16 mouse cellular contexts compared by ENCODE assay signal in the genomic region with DNA sequence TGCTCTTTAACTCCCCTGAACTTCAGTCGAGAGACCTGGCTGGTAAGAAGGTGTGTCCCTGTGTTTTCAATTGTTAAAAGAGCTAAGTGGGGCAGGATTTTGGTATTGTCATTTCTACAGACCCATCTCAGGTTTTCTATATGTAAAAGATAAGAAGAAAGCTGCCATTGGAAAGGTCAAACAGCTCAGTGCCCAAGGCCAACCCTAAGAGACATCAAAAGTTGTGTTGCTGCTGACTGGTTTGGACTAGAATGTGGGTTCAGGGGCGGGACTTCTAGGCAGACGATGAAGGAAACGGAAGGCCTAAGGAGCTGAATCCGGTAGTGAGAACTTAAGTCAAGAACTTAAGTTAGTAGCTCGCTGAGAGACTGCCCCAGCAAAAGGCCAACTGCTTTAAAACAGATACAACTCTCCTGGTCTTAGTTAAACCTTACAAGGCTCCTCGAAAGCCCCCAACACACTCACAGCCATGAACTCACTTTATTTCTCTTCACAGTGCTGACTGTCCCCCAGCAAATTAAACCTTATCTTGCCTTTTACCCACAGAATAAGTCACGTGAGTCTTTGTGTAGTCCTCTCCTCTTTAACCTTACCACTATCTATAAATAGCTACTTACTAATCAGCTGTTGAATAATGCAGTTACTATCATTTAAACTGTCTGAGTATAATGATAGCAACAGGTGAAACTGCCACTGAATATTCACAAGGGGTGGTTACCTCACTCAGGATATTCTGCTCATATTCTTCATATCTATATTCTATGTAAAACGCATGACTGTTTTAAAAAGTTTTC.
DNase-seq lines count a peak whose midpoint lies in the region; ATAC-seq and TF ChIP-seq lines count a peak whose summit lies in the region.
"Had no signal": no experiment of that assay in that cellular context is flagged by ENCODE, and none has a peak within 500 bp of the region (broad histone marks: within the 10 kb centered on the region; RNA-seq: fewer than 3 reads in every experiment).

No protein-coding gene starts in this region.

- DNase-seq in heart, embryonic 10.5 days (ENCODE audit: low spot score): no peak
- peak; percentile 36 for DNase-seq in 416B (ENCODE audit: low read depth)
- DNase-seq in hindbrain, embryonic 10.5 days (ENCODE audit: low spot score): no peak
- DNase-seq in lung, postnatal 36 days: no peak
- DNase-seq: cerebellum, adult 2 months; forebrain, postnatal 0 days; gastrocnemius, postnatal 14 days; right cerebral cortex, postnatal 25 days had no signal

- no peak for TF ChIP-seq CTCF in ES-Bruce4 (IDR thresholded peaks at IDR 0.05; ENCODE audit: low read depth, low read length)

- peaks cover 44% of the 10 kb centered on the region for H3K4me1 ChIP-seq in heart, embryonic 10.5 days
- H3K4me1 ChIP-seq in heart, embryonic 11.5 days (ENCODE audit: control insufficient read depth, insufficient read depth, low read length): peaks cover 23% of the 10 kb centered on the region
- peaks cover 2% of the 10 kb centered on the region for H3K4me1 ChIP-seq in ES-Bruce4 (ENCODE audit: control insufficient read depth, insufficient read depth, low read length)
- peaks cover 17% of the 10 kb centered on the region for H3K4me1 ChIP-seq in hindbrain, embryonic 10.5 days (replicated peaks)

- H3K9me3 ChIP-seq in heart, embryonic 10.5 days: no peaks in the 10 kb centered on the region
- H3K9me3 ChIP-seq in heart, embryonic 11.5 days (replicated peaks; ENCODE audit: control insufficient read depth, low read length): no peaks in the 10 kb centered on the region
- no peaks in the 10 kb centered on the region for H3K9me3 ChIP-seq in ES-Bruce4 (replicated peaks; ENCODE audit: control insufficient read depth, insufficient read depth, low read length, poor library complexity, severe bottlenecking)
- H3K9me3 ChIP-seq in hindbrain, embryonic 10.5 days: no peaks in the 10 kb centered on the region

- H3K36me3 ChIP-seq in heart, embryonic 10.5 days: 0 out of 2 replicates have a peak, but pooled peaks cover 2% of the 10 kb centered on the region
- no peaks in the 10 kb centered on the region for H3K36me3 ChIP-seq in heart, embryonic 11.5 days (ENCODE audit: control insufficient read depth, insufficient read depth, low read length)
- H3K36me3 ChIP-seq in ES-Bruce4 (ENCODE audit: control insufficient read depth, insufficient read depth, low read length, poor library complexity, severe bottlenecking): no peaks in the 10 kb centered on the region
- 0 out of 2 replicates have a peak, but pooled peaks cover 8% of the 10 kb centered on the region for H3K36me3 ChIP-seq in hindbrain, embryonic 10.5 days

- ATAC-seq in heart, embryonic 11.5 days (replicated peaks; ENCODE audit: insufficient number of reproducible peaks, low FRiP score, low TSS enrichment): no peak
- peak; percentile 16; the same call in 1 of the 2 replicates for ATAC-seq in common myeloid progenitor, adult 5-6 weeks (replicated peaks; ENCODE audit: low read depth, poor library complexity, severe bottlenecking)
- ATAC-seq in megakaryocyte, adult 5-6 weeks (ENCODE audit: poor library complexity, severe bottlenecking): no peak
- ATAC-seq: forebrain, postnatal 0 days; hindbrain, postnatal 0 days; lung, postnatal 0 days had no signal

- no peak overlapping the region for H3K4me3 ChIP-seq in heart, embryonic 10.5 days
- H3K4me3 ChIP-seq in heart, embryonic 11.5 days (ENCODE audit: low read depth, low read length): no peak overlapping the region
- H3K4me3 ChIP-seq in ES-Bruce4 (ENCODE audit: low read depth, low read length): no peak overlapping the region
- no peak overlapping the region for H3K4me3 ChIP-seq in hindbrain, embryonic 10.5 days
- H3K4me3 ChIP-seq: layer of hippocampus, adult 2 months had no signal

- no peaks in the 10 kb centered on the region for H3K27me3 ChIP-seq in heart, embryonic 10.5 days (ENCODE audit: insufficient read depth, poor library complexity, severe bottlenecking)
- no peaks in the 10 kb centered on the region for H3K27me3 ChIP-seq in heart, embryonic 11.5 days (ENCODE audit: control insufficient read depth, insufficient read depth, low read length)
- no peaks in the 10 kb centered on the region for H3K27me3 ChIP-seq in ES-Bruce4 (ENCODE audit: control insufficient read depth, insufficient read depth, low read length, poor library complexity, severe bottlenecking)
- H3K27me3 ChIP-seq in hindbrain, embryonic 10.5 days (ENCODE audit: insufficient read depth, poor library complexity, severe bottlenecking): no peaks in the 10 kb centered on the region

- H3K4me2 ChIP-seq in heart, embryonic 11.5 days: no peak overlapping the region; the same call in 1 of the 2 replicates
- H3K4me2 ChIP-seq: midbrain, embryonic 11.5 days had no signal

- peak; percentile 83 for TF ChIP-seq EP300 in ES-Bruce4 (IDR thresholded peaks at IDR 0.05; ENCODE audit: insufficient read depth, low read depth, low read length)

- H3K9ac ChIP-seq in heart, embryonic 11.5 days (ENCODE audit: low read depth, low read length): no peak overlapping the region
- H3K9ac ChIP-seq in ES-Bruce4 (ENCODE audit: low read depth, poor library complexity, severe bottlenecking): peak overlapping the region; percentile 56; the same call in 1 of the 2 replicates
- H3K9ac ChIP-seq: forebrain, postnatal 0 days had no signal

- 68% methylated on average over 9 of the region's 9 CpGs for WGBS in heart, embryonic 10.5 days
- WGBS in heart, embryonic 11.5 days (ENCODE audit: insufficient replicate concordance): 63% methylated on average over 9 of the region's 9 CpGs
- WGBS in hindbrain, embryonic 10.5 days: 86% methylated on average over 9 of the region's 9 CpGs

- no peak for TF ChIP-seq POLR2A in ES-Bruce4 (IDR thresholded peaks at IDR 0.05; ENCODE audit: insufficient read depth, low read length)

- peak overlapping the region; percentile 37; the same call in 1 of the 2 replicates for H3K27ac ChIP-seq in heart, embryonic 10.5 days
- H3K27ac ChIP-seq in heart, embryonic 11.5 days (ENCODE audit: low read depth, low read length): no peak overlapping the region
- peak overlapping the region; percentile 97 for H3K27ac ChIP-seq in ES-Bruce4 (ENCODE audit: insufficient read depth, low read length)
- H3K27ac ChIP-seq in hindbrain, embryonic 10.5 days: no peak overlapping the region
- H3K27ac ChIP-seq: hindbrain, postnatal 0 days; layer of hippocampus, adult 2 months had no signal

Comparison
In these comparisons a context has a peak if more than half of its experiments do, and no peak if none do; other contexts are left out.
1. H3K27ac ChIP-seq: peak in heart, embryonic 10.5 days (single experiment) and ES-Bruce4 (single experiment); none in heart, embryonic 11.5 days (single experiment) and hindbrain, embryonic 10.5 days (single experiment).